Mouse (Mus musculus) midbrain, postnatal 0 days (tissue): ENCODE data around the gene Oxsr1. TPM values are rescaled to one million over a fixed set of nuclear protein-coding genes. Genes with fewer than 3 reads are reported as not detected.

Experiments used
- ATAC-seq: fragments of 200-750 bp; cut with Nextera tagmentation; 2 replicates; pipeline ENCODE4 v1.8.0; 2017; ENCODE audit warnings: moderate number of reproducible peaks, mild to moderate bottlenecking, moderate TSS enrichment, moderate library complexity; ENCODE audit not compliant: low FRiP score
- DNase-seq: peaks from one replicate; pipeline ENCODE4 v3.0.0-alpha.2; 2015; ENCODE audit warnings: low spot score
- H3K27ac ChIP-seq: fragments of 300-500 bp; sonication (generic); 2 replicates; pipeline ENCODE4 v1.5.1; 2014; ENCODE audit warnings: low read depth, mild to moderate bottlenecking, low read length, mixed read lengths
- H3K27me3 ChIP-seq: fragments of 300-500 bp; sonication (generic); 2 replicates; pipeline ENCODE4 v1.6.1; 2014; ENCODE audit warnings: low read length, control low read depth, mixed read lengths; ENCODE audit not compliant: insufficient read depth
- H3K36me3 ChIP-seq: fragments of 300-500 bp; sonication (generic); 2 replicates; pipeline ENCODE4 v1.6.1; 2014; ENCODE audit warnings: low read length, control low read depth, mixed read lengths; ENCODE audit not compliant: insufficient read depth
- H3K4me1 ChIP-seq: fragments of 300-500 bp; sonication (generic); 2 replicates; pipeline ENCODE4 v1.6.1; 2014; ENCODE audit warnings: mild to moderate bottlenecking, control low read depth, antibody characterized with exemption, low read length, mixed read lengths; ENCODE audit not compliant: insufficient read depth
- H3K4me2 ChIP-seq: fragments of 300-500 bp; sonication (generic); 2 replicates; pipeline ENCODE4 v1.6.1; 2014; ENCODE audit warnings: low read depth, mild to moderate bottlenecking, low read length, mixed read lengths; ENCODE audit not compliant: poor library complexity, severe bottlenecking
- H3K4me3 ChIP-seq: fragments of 300-500 bp; sonication (generic); 2 replicates; pipeline ENCODE4 v1.5.1; 2014; ENCODE audit warnings: low read depth, mild to moderate bottlenecking, low read length, moderate library complexity
- H3K9ac ChIP-seq: fragments of 300-500 bp; sonication (generic); replicated peaks from 2 replicates; pipeline ENCODE4 v1.6.1; 2014; ENCODE audit warnings: mild to moderate bottlenecking, low read length, moderate library complexity, mixed read lengths; ENCODE audit not compliant: poor library complexity, severe bottlenecking
- H3K9me3 ChIP-seq: fragments of 300-500 bp; sonication (generic); 2 replicates; pipeline ENCODE4 v1.6.1; 2016; ENCODE audit warnings: low read length, control low read depth
- CTCF ChIP-seq: IDR thresholded peaks from 2 replicates; pipeline ENCODE4 v1.5.1; 2016; ENCODE audit warnings: antibody characterized with exemption, mild to moderate bottlenecking
- WGBS: fragments of 180-500 bp; shearing (Covaris S2); extraction: QIAGEN DNeasy Blood & Tissue Kit; methylation state at CpG from one replicate; pipeline ENCODE4 v1.1.7; 2014; 5-methylcytosine and 5-hydroxymethylcytosine counted together
- polyA plus RNA-seq: library from polyadenylated mRNA; unstranded; fragments of >200 nt; fragmentation: Nextera tagmentation; extraction: Ambion mirVana; gene quantifications from 2 replicates; pipeline ENCODE4 v1.2.1, GENCODE M21; 2015
- total RNA-seq: library from RNA; depleted of rRNA; stranded (reverse); fragments of >200 nt; gene quantifications from 2 replicates; pipeline ENCODE4 v1.2.3, GENCODE M21; 2014

Oxsr1 gene
- total and polyA plus RNA-seq, 2 experiments from 2014 or later, result 10.7 to 38.5 TPM

DNA sequence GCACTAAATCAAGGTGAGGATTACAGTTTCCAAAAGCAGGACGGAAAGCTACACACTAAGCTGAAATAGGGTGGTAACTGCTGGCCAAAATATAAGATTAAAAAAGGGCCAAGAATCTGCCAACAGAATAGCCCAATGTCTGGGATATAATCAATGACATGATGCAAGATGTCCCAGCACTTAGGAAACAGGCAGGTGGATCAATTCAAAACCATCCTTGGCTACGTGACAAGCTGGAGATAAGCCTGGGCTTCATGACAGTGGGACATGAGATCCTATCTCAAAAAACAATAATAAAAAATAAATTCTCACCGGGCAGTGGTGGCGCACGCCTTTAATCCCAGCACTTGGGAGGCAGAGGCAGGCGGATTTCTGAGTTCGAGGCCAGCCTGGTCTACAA, 16.4 kb downstream of the Oxsr1 start:
- no peak overlapping the region for H3K27ac ChIP-seq
- H3K27me3 ChIP-seq, result no peaks in the 10 kb centered on the region
- no peak for TF ChIP-seq CTCF
- H3K9me3 ChIP-seq, result no peaks in the 10 kb centered on the region
- no peak overlapping the region for H3K4me3 ChIP-seq
- 92% methylated on average over 7 of the region's 7 CpGs for WGBS
- DNase-seq, result no peak
- H3K36me3 ChIP-seq, result 0 out of 2 replicates have a peak, but pooled peaks cover 5% of the 10 kb centered on the region
- ATAC-seq, result no peak
- H3K9ac ChIP-seq, result no peak overlapping the region
- H3K4me1 ChIP-seq, result no peaks in the 10 kb centered on the region
- H3K4me2 ChIP-seq, result no peak overlapping the region

DNA sequence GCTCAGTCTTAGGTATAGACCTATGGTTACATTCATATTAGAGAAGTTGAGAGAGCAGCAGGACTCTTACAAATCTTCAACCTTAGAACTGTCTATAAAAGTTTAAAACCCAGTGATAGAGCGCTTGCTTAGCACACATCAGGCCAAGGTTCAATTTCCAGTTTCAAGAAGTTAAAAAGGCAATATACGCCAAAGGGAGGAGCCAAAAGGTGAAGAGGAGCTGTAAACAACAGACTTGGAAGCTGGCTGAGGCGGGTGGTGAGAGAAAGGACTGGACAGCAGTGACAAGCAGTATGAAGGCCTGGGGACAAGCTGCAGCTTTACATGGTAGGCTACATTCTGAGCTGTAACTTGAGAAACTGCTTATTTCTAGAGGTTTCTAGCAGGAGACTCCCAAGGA, 23.7 kb downstream of the Oxsr1 start:
- TF ChIP-seq CTCF, result no peak
- Histone ChIP-seq H3K27me3 (no peaks in the 10 kb centered on the region), H3K36me3 (0 out of 2 replicates have a peak, but pooled peaks cover 10% of the 10 kb centered on the region), H3K27ac (no peak overlapping the region), H3K9ac (no peak overlapping the region), H3K4me2 (no peak overlapping the region), H3K4me1 (no peaks in the 10 kb centered on the region), H3K4me3 (no peak overlapping the region), H3K9me3 (no peaks in the 10 kb centered on the region)
- DNase-seq (no peak), ATAC-seq (no peak)
- whole genome bisulfite sequencing, result 97% methylated on average over 3 of the region's 3 CpGs

DNA sequence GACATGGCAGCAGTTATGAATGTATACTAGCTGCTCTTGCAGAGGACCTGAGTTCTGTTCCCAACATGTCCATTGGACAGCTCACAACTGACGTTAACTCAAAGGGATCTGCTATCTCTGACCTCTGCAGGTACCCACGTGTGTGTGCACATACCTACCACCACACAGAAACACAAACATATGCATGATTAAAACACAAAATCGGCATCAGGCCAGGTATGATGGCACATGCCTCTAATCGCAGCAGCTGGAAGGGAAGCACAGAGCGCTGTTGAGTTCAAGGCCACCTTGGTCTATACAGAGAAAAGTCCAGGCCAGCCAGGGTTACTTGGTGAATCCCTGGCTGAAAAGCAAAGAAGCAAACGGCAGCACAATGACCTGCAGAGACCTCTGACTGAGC, 24.5 kb downstream of the Oxsr1 start:
- no peak overlapping the region for H3K9ac ChIP-seq
- H3K4me1 ChIP-seq, result no peaks in the 10 kb centered on the region
- H3K9me3 ChIP-seq, result no peaks in the 10 kb centered on the region
- 0 out of 2 replicates have a peak, but pooled peaks cover 10% of the 10 kb centered on the region for H3K36me3 ChIP-seq
- no peaks in the 10 kb centered on the region for H3K27me3 ChIP-seq
- no peak overlapping the region for H3K4me3 ChIP-seq
- 86% methylated on average over 6 of the region's 6 CpGs for WGBS
- DNase-seq, result no peak
- no peak for ATAC-seq
- no peak overlapping the region for H3K4me2 ChIP-seq
- H3K27ac ChIP-seq, result no peak overlapping the region
- no peak for TF ChIP-seq CTCF

DNA sequence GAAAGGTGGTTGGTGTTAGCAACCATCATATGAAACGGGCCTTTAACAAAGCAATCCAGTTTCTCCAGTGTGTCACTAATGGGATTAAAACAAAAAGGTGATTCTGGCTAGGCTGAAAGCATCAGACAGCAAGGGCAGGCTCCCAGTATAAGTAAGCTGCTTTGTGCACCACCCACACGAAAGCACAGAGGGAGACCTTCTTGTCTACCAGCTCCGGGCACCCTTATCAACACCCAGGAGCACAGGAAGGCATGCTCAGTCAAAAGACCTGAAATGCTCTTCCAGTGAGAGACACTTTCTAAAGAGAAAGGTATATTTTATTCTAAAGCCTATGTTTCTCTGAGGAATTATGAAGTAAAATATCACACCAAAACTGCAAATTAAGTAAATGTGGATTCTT, 31.4 kb downstream of the Oxsr1 start:
- Histone ChIP-seq H3K4me1 (no peaks in the 10 kb centered on the region), H3K9ac (no peak overlapping the region), H3K36me3 (peaks cover 7% of the 10 kb centered on the region; the same call in 1 of the 2 replicates), H3K4me3 (no peak overlapping the region), H3K27ac (no peak overlapping the region), H3K9me3 (no peaks in the 10 kb centered on the region), H3K27me3 (no peaks in the 10 kb centered on the region), H3K4me2 (no peak overlapping the region)
- 61% methylated on average over 3 of the region's 3 CpGs for WGBS
- DNase-seq (no peak), ATAC-seq (no peak)
- TF ChIP-seq CTCF, result no peak

DNA sequence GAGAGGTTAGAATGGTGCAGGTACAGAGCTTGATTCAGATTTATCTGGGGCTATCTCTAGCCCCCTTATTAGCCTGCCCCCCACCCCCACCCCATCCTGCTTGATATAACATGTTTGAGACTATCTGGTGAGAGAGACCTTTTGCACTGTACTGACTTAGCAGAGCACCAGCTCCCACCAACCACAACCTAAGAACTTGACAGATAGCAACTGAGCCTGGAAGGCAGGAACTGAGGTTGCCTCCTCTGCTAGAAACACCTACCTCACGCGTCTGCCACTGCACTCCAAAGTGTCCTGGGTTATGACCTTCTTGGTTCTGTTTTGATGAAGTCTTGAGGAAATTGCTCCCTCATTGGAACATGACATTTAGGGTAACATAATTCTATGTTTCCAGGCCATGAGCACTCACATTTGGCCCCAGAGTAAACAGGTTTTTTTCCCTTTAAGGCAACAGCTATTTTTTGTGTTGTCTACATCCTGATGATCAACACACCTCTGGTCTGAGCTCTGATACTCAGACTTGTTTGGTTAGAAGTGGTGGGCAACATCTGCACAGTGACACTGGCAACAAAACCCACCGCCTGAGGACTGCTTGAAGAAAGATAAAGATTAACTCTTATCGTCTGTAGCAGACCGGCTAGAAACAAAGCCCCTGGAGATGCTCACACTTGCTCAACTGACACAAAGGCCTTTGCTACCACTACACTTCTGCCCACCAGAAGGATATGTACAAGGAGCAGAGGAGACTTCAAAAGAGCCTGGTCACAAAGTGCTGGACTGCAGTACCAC, 41.1 kb downstream of the Oxsr1 start:
- H3K4me1 ChIP-seq, result no peaks in the 10 kb centered on the region
- H3K4me2 ChIP-seq, result no peak overlapping the region
- H3K27ac ChIP-seq, result no peak overlapping the region
- H3K27me3 ChIP-seq, result no peaks in the 10 kb centered on the region
- H3K4me3 ChIP-seq, result no peak overlapping the region
- H3K9me3 ChIP-seq, result no peaks in the 10 kb centered on the region
- WGBS, result 91% methylated on average over 5 of the region's 5 CpGs
- peaks cover 6% of the 10 kb centered on the region for H3K36me3 ChIP-seq
- ATAC-seq (no peak), DNase-seq (no peak)
- no peak for TF ChIP-seq CTCF
- H3K9ac ChIP-seq, result no peak overlapping the region

DNA sequence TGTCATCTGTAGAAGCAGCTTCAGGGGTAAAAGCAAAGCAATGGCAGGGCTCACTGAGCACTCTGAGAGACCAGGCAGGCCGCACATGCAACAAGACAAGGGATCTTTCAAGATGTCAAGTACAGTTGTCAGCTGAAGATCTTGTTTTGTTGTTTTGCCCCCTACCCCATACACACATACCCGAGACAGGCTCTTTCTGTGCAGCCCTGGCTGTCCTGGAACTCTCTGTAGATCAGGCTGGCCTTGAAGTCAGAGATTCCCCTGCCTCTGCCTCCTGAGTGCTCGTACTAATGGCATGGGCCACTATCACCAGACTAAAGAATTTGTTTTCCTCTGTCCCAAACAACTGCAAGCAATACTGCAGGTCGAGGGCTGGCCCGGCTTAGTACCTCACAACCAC, 44.2 kb downstream of the Oxsr1 start:
- Histone ChIP-seq H3K4me2 (no peak overlapping the region), H3K9me3 (no peaks in the 10 kb centered on the region), H3K27ac (no peak overlapping the region), H3K4me3 (no peak overlapping the region), H3K4me1 (no peaks in the 10 kb centered on the region), H3K36me3 (peaks cover 6% of the 10 kb centered on the region), H3K9ac (no peak overlapping the region), H3K27me3 (no peaks in the 10 kb centered on the region)
- DNase-seq (no peak), ATAC-seq (no peak)
- no peak for TF ChIP-seq CTCF
- WGBS, result 95% methylated on average over 5 of the region's 5 CpGs
